Mouse (Mus musculus) heart, embryonic 15.5 days (tissue): ENCODE data around the gene Stard7. TPM values are rescaled to one million over a fixed set of nuclear protein-coding genes. Genes with fewer than 3 reads are reported as not detected.
"Not testable (repeated sequence)": the region's sequence is repeated elsewhere in the genome, so short reads cannot be mapped to it uniquely, and the experiment has no call there.

ENCODE experiments used
- ATAC-seq: fragments of 200-750 bp; cut with Nextera tagmentation; replicated peaks from 2 replicates; pipeline ENCODE4 v1.8.0; 2017; ENCODE audit warnings: low read depth, moderate TSS enrichment; ENCODE audit not compliant: insufficient number of reproducible peaks, insufficient read depth, low FRiP score
- H3K27ac ChIP-seq: fragments of 300-500 bp; sonication (generic); 2 replicates; pipeline ENCODE4 v1.5.1; 2015; ENCODE audit warnings: mild to moderate bottlenecking, inconsistent platforms
- H3K27me3 ChIP-seq: fragments of 300-500 bp; sonication (generic); 2 replicates; pipeline ENCODE4 v1.6.1; 2015; ENCODE audit warnings: inconsistent platforms
- H3K36me3 ChIP-seq: fragments of 300-500 bp; sonication (generic); 2 replicates; pipeline ENCODE4 v1.6.1; 2015; ENCODE audit warnings: mild to moderate bottlenecking, inconsistent platforms
- H3K4me1 ChIP-seq: fragments of 300-500 bp; sonication (generic); replicated peaks from 2 replicates; pipeline ENCODE4 v1.6.1; 2015; ENCODE audit warnings: inconsistent platforms
- H3K4me2 ChIP-seq: fragments of 300-500 bp; sonication (generic); 2 replicates; pipeline ENCODE4 v1.6.1; 2015; ENCODE audit warnings: inconsistent platforms, mild to moderate bottlenecking, moderate library complexity
- H3K4me3 ChIP-seq: fragments of 300-500 bp; sonication (generic); 2 replicates; pipeline ENCODE4 v1.5.1; 2015; ENCODE audit warnings: mild to moderate bottlenecking, inconsistent platforms
- H3K9ac ChIP-seq: fragments of 300-500 bp; sonication (generic); 2 replicates; pipeline ENCODE4 v1.6.1; 2015; ENCODE audit warnings: mild to moderate bottlenecking, inconsistent platforms
- H3K9me3 ChIP-seq: fragments of 300-500 bp; sonication (generic); replicated peaks from 2 replicates; pipeline ENCODE4 v1.6.1; 2016; ENCODE audit warnings: inconsistent platforms
- WGBS: fragments of 180-500 bp; shearing (Covaris S2); methylation state at CpG from one replicate; pipeline ENCODE4 v1.1.7; 2015; ENCODE audit warnings: mixed read lengths; 5-methylcytosine and 5-hydroxymethylcytosine counted together
- polyA plus RNA-seq: library from polyadenylated mRNA; unstranded; fragments of >200 nt; fragmentation: Nextera tagmentation; extraction: Ambion mirVana; gene quantifications from 2 replicates; pipeline ENCODE4 v1.2.1, GENCODE M21; 2015

The Stard7 gene
- polyA plus RNA-seq, 1 experiment from 2014 or later: 99.6 TPM

DNA sequence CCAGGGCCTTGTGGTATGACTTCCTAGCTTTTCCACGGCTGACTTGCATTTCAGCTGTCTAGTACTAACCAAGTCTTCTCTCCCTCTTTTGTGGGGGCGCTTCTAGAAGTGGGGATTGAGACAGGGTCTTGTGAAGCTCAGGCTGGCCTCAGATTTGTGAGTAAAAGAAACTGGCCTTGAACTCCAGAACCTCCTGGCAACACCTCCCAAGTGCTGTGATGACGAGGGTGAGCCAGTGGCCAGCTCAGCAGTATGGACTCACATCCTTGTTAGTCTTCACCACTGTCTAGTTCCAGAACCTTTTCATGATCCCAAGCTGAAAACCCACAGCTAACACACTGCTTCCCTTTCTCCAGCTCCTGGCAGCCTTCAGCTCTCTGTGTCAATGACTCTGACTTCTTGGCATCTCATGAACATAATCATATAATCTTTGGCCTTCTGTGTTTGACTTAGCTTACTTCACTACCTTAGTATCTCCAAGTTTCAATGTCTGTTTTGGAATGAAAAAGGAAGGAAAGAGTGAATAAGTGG, 15.3 kb upstream of the Stard7 start:
- WGBS: 72% methylated on average over 3 of the region's 3 CpGs
- no peak overlapping the region for H3K4me3 ChIP-seq
- peaks cover 26% of the 10 kb centered on the region for H3K36me3 ChIP-seq
- H3K9ac ChIP-seq: no peak overlapping the region
- no peak overlapping the region for H3K27ac ChIP-seq
- no peaks in the 10 kb centered on the region for H3K9me3 ChIP-seq
- no peak for ATAC-seq
- H3K4me1 ChIP-seq: peaks cover 26% of the 10 kb centered on the region
- H3K4me2 ChIP-seq: no peak overlapping the region
- no peaks in the 10 kb centered on the region for H3K27me3 ChIP-seq

DNA sequence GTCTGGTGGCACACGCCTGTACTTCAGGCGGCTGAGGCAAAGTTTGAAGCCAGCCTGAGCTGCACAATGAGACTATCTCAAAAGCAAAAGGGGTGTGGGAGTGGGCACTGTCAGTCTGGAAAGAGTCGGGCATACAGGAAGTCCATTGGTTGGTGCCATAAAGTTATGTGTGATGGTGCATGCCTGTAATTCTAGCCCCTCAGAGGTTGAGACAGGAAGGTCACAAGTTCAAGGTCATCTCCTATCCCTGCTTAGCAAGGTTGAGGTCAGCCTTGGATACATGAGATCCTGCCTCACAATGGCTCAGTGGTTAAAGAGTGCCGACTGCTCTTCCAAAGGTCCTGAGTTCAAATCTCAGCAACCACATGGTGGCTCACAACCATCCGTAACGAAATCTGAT, 14.7 kb upstream of the Stard7 start:
- H3K27me3 ChIP-seq: no peaks in the 10 kb centered on the region
- H3K9ac ChIP-seq: no peak overlapping the region
- H3K36me3 ChIP-seq: peaks cover 26% of the 10 kb centered on the region
- H3K4me2 ChIP-seq: no peak overlapping the region
- no peak overlapping the region for H3K4me3 ChIP-seq
- H3K9me3 ChIP-seq: no peaks in the 10 kb centered on the region
- no peak overlapping the region for H3K27ac ChIP-seq
- WGBS: 80% methylated on average over 6 of the region's 6 CpGs
- peaks cover 21% of the 10 kb centered on the region for H3K4me1 ChIP-seq
- no peak for ATAC-seq

- Histone ChIP-seq H3K4me1 (no peaks in the 10 kb centered on the region), H3K4me3 (no peak overlapping the region), H3K9me3 (no peaks in the 10 kb centered on the region), H3K36me3 (peaks cover 26% of the 10 kb centered on the region), H3K27ac (no peak overlapping the region), H3K4me2 (no peak overlapping the region), H3K27me3 (no peaks in the 10 kb centered on the region), H3K9ac (no peak overlapping the region)
- WGBS: 79% methylated on average over 5 of the region's 5 CpGs
- no peak for ATAC-seq
Observed at GRCm38 (mm10) chr2:127259340-127259739, 10.7 kb upstream of the Stard7 start.

DNA sequence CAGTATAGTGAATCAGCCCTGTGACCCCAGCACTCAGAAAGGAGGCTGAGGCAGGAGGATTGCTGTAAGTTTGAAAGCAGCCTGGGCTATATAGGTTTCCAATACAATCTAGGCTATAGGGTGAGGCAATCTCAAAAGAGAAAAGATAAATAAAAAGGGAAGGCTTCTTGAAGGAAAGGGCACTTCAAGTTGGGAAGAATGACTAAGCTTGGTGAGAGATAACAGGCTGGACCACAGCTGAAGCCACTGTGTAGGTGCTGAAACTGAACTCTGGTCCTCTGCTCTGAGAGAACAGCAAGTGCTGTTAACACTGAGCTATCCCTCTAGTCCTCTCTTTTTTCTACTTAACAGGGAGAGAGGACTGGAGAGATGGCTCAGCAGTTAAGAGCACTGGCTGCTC, 7.5 kb upstream of the Stard7 start:
- no peaks in the 10 kb centered on the region for H3K27me3 ChIP-seq
- H3K4me1 ChIP-seq: no peaks in the 10 kb centered on the region
- no peak overlapping the region for H3K4me2 ChIP-seq
- ATAC-seq: no peak
- H3K4me3 ChIP-seq: no peak overlapping the region
- no peak overlapping the region for H3K27ac ChIP-seq
- H3K36me3 ChIP-seq: peaks cover 16% of the 10 kb centered on the region
- no peaks in the 10 kb centered on the region for H3K9me3 ChIP-seq
- no peak overlapping the region for H3K9ac ChIP-seq

DNA sequence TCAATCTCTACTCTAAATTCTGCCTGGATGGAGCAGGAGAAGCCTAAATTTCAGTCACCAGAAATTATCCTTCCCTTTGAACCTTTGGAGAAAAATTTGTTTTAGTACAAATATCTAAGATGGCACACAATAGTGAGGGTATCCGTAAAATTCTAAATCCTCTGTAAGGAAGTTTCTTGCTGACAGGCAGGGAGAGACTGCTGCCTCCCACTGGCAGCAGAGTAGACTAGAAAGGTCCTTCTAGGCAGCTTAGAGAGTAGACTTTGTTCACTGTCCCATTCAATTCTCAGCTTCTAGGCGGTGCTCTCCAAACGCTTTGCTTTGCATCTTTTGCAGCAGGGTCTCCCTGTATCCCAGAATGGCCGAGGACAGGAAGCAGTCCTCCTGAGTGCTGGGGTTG, 2.2 kb upstream of the Stard7 start:
- Histone ChIP-seq H3K4me1 (peaks cover 13% of the 10 kb centered on the region), H3K4me3 (no peak overlapping the region), H3K27ac (no peak overlapping the region), H3K4me2 (no peak overlapping the region), H3K9me3 (no peaks in the 10 kb centered on the region), H3K36me3 (no peaks in the 10 kb centered on the region), H3K9ac (no peak overlapping the region), H3K27me3 (no peaks in the 10 kb centered on the region)
- WGBS: 39% methylated on average over 4 of the region's 4 CpGs
- ATAC-seq: no peak

DNA sequence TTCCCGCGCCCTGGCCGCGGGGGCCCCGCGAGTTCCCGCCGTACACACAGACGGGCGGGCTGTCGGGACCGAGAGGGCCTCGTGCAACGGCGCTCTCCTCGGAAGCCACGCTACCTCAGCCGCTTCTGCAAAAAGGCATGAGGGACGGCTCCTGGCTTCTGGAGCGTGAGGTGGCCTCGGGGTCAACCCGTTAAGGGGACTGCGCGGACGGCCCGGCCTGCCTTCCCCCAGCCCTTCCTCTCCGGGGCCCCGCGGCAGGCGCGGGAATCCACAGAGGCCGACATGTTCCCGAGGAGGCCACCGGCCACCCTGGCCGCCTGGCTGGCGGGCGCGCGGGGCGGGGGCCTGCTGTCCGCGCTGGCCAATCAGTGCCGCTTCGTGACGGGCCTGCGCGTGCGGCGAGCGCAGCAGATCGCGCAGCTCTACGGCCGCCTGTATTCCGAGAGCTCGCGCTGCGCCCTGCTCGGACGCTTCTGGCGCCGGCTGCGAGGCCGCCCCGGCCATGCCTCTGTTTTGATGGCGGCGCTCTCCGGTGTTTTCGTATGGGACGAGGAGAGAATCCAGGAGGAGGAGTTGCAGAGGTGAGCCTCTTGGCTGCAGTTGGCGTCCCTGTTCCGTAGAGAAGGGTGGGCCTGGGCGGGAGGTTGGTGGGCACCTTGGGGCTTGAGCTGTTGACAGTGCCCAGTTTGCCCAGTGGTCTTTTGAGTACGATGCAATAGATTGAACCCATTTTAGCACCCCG, 453 bp downstream of the Stard7 start:
- ATAC-seq: peak; percentile 94
- H3K9ac ChIP-seq: peak overlapping the region; percentile 97
- peak overlapping the region; percentile 95 for H3K4me3 ChIP-seq
- H3K27ac ChIP-seq: peak overlapping the region; percentile 99
- no peaks in the 10 kb centered on the region for H3K36me3 ChIP-seq
- under 1% methylated on average over 74 of the region's 75 CpGs for WGBS
- peaks cover 25% of the 10 kb centered on the region for H3K4me1 ChIP-seq
- peak overlapping the region; percentile 68 for H3K4me2 ChIP-seq
- H3K27me3 ChIP-seq: no peaks in the 10 kb centered on the region
- no peaks in the 10 kb centered on the region for H3K9me3 ChIP-seq

GRCm38 (mm10) chr2:127271042-127271515, 1.1 kb downstream of the Stard7 start:
- H3K4me3 ChIP-seq: peak overlapping the region; percentile 95
- no peaks in the 10 kb centered on the region for H3K27me3 ChIP-seq
- H3K27ac ChIP-seq: peak overlapping the region; percentile 99
- 7% methylated on average over 8 of the region's 8 CpGs for WGBS
- H3K36me3 ChIP-seq: no peaks in the 10 kb centered on the region
- H3K9ac ChIP-seq: peak overlapping the region; percentile 97
- H3K9me3 ChIP-seq: no peaks in the 10 kb centered on the region
- H3K4me2 ChIP-seq: peak overlapping the region; percentile 68
- ATAC-seq: no peak
- H3K4me1 ChIP-seq: peaks cover 31% of the 10 kb centered on the region

DNA sequence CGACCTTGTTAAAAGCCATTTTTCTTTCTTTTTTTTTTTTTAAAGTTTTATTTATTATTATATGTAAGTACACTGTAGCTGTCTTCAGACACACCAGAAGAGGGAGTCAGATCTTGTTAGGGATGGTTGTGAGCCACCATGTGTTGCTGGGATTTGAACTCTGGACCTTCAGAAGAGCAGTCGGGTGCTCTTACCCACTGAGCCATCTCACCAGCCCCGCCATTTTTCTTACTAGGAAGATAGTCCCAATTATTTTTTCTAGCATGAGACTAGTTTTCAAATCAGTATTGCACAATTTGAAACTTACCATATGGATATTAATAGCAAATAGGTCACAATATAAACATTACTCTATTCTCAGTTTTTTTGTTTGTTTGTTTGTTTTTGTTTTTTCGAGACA, 2.0 kb downstream of the Stard7 start:
- not testable (repeated sequence) for H3K9me3 ChIP-seq, H3K27me3 ChIP-seq, H3K27ac ChIP-seq, H3K9ac ChIP-seq, H3K36me3 ChIP-seq, ATAC-seq, H3K4me3 ChIP-seq
- 91% methylated on average over 4 of the region's 4 CpGs for WGBS
- Histone ChIP-seq H3K4me2 (peak overlapping the region; percentile 68), H3K4me1 (peaks cover 33% of the 10 kb centered on the region)

DNA sequence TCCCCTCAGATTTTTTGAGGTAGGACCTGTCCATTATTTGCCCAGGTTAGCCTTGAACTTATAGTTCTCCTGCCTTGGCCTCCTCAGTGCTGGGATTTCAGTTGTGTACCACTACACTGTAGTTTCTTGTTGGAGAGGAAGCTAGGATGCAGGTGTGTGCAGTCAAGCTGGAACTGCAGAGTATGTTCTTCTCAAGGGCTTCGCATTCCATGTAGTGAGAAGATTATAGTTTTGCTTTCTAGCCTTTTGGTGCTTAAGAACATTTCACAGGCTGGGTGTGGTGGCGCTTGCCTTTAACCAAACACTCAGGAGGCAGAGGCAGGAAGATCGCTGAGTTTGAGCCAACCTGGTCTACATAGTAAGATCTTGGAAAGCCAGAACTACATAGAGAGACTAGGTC, 2.8 kb downstream of the Stard7 start:
- Histone ChIP-seq H3K4me2 (no peak overlapping the region), H3K4me3 (no peak overlapping the region), H3K4me1 (peaks cover 33% of the 10 kb centered on the region), H3K9me3 (no peaks in the 10 kb centered on the region), H3K27ac (no peak overlapping the region), H3K36me3 (no peaks in the 10 kb centered on the region), H3K27me3 (no peaks in the 10 kb centered on the region), H3K9ac (no peak overlapping the region)
- WGBS: 95% methylated on average over 3 of the region's 3 CpGs
- ATAC-seq: no peak

- Histone ChIP-seq H3K9me3 (no peaks in the 10 kb centered on the region), H3K36me3 (no peaks in the 10 kb centered on the region), H3K27ac (peak overlapping the region; percentile 45; the same call in 1 of the 2 replicates), H3K4me1 (peaks cover 28% of the 10 kb centered on the region), H3K9ac (peak overlapping the region; percentile 40; the same call in 1 of the 2 replicates), H3K4me2 (0 out of 2 replicates have a peak overlapping the region, but pooled peaks have one; percentile 18), H3K4me3 (no peak overlapping the region), H3K27me3 (no peaks in the 10 kb centered on the region)
- 74% methylated on average over 2 of the region's 2 CpGs for WGBS
- ATAC-seq: no peak
Observed at GRCm38 (mm10) chr2:127274590-127274989, 4.6 kb downstream of the Stard7 start.

GRCm38 (mm10) chr2:127275551-127276320, 5.7 kb downstream of the Stard7 start:
- Histone ChIP-seq H3K9ac (no peak overlapping the region), H3K27me3 (no peaks in the 10 kb centered on the region), H3K36me3 (no peaks in the 10 kb centered on the region), H3K4me2 (no peak overlapping the region), H3K9me3 (no peaks in the 10 kb centered on the region), H3K27ac (no peak overlapping the region; the same call in 1 of the 2 replicates), H3K4me3 (no peak overlapping the region), H3K4me1 (peaks cover 28% of the 10 kb centered on the region)
- ATAC-seq: no peak
- WGBS: 61% methylated on average over 5 of the region's 5 CpGs
